Mouse (Mus musculus) stomach, postnatal 0 days (tissue): ENCODE results near the gene Nrxn3. TPM values are rescaled to one million over a fixed set of nuclear protein-coding genes. Genes with fewer than 3 reads are reported as not detected.

Experiments
- ATAC-seq: fragments of 200-750 bp; cut with Nextera tagmentation; 2 replicates; pipeline ENCODE4 v1.8.0; 2017; ENCODE audit not compliant: low FRiP score, low TSS enrichment
- DNase-seq: peaks from one replicate; pipeline ENCODE4 v3.0.0-alpha.2; 2016; ENCODE audit warnings: low spot score
- H3K27ac ChIP-seq: fragments of 300-500 bp; sonication (generic); replicated peaks from 2 replicates; pipeline ENCODE4 v1.5.1; 2014; ENCODE audit warnings: mild to moderate bottlenecking, control low read depth
- H3K27me3 ChIP-seq: fragments of 300-500 bp; sonication (generic); 2 replicates; pipeline ENCODE4 v1.6.1; 2014; ENCODE audit warnings: low read length; ENCODE audit not compliant: control insufficient read depth, insufficient read depth
- H3K36me3 ChIP-seq: fragments of 300-500 bp; sonication (generic); 2 replicates; pipeline ENCODE4 v1.6.1; 2014; ENCODE audit warnings: low read length, mixed read lengths; ENCODE audit not compliant: control insufficient read depth, insufficient read depth
- H3K4me1 ChIP-seq: fragments of 300-500 bp; sonication (generic); replicated peaks from 2 replicates; pipeline ENCODE4 v1.6.1; 2014; ENCODE audit warnings: antibody characterized with exemption; ENCODE audit not compliant: control insufficient read depth, insufficient read depth
- H3K4me2 ChIP-seq: fragments of 300-500 bp; sonication (generic); replicated peaks from 2 replicates; pipeline ENCODE4 v1.6.1; 2014; ENCODE audit warnings: low read depth, mild to moderate bottlenecking, control low read depth, moderate library complexity
- H3K4me3 ChIP-seq: fragments of 300-500 bp; sonication (generic); 2 replicates; pipeline ENCODE4 v1.5.1; 2014; ENCODE audit warnings: low read depth, low read length, control low read depth
- H3K9ac ChIP-seq: fragments of 300-500 bp; sonication (generic); 2 replicates; pipeline ENCODE4 v1.6.1; 2014; ENCODE audit warnings: mild to moderate bottlenecking, low read length, control low read depth, mixed read lengths
- H3K9me3 ChIP-seq: fragments of 300-500 bp; sonication (generic); 2 replicates; pipeline ENCODE4 v1.6.1; 2016; ENCODE audit warnings: low read length; ENCODE audit not compliant: control insufficient read depth
- CTCF ChIP-seq: IDR thresholded peaks from 2 replicates; pipeline ENCODE4 v1.5.1; 2016; ENCODE audit warnings: antibody characterized with exemption, low read depth, mild to moderate bottlenecking, moderate library complexity
- EP300 ChIP-seq: optimal IDR thresholded peaks from 2 replicates; pipeline ENCODE3; 2016; ENCODE audit warnings: antibody characterized with exemption
- WGBS: fragments of 180-500 bp; shearing (Covaris S2); extraction: QIAGEN DNeasy Blood & Tissue Kit; methylation state at CpG from one replicate; pipeline ENCODE4 v1.1.7; 2014; 5-methylcytosine and 5-hydroxymethylcytosine counted together
- polyA plus RNA-seq: library from polyadenylated mRNA; unstranded; fragments of >200 nt; fragmentation: Nextera tagmentation; extraction: Ambion mirVana; gene quantifications from 2 replicates; pipeline ENCODE4 v1.2.1, GENCODE M21; 2015

Gene Nrxn3
- polyA plus RNA-seq, 1 experiment from 2014 or later = 1.0 TPM

DNA sequence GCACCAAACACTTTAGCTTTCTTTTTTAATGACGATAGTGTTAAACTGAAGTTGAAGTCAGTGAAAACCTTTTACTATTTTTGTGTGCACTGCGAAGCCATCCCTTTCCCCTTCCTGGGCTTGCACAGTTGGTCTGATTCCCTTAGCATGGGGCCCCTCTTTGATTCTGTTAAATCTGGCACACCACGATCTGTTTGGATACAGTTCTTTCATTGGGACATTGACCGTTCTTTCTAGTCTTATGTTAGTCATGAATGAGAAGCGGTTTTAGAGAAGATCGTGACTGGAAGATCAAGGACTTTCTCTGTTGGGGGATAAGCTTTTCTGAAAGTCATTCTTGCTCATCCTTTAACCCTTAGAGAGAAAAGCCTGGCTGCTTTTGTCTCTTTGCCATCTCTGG lies 118.7 kb downstream of the Nrxn3 start:
- no peak overlapping the region for H3K4me3 ChIP-seq
- no peaks in the 10 kb centered on the region for H3K9me3 ChIP-seq
- no peak overlapping the region for H3K4me2 ChIP-seq
- TF ChIP-seq EP300 (no peak), CTCF (no peak)
- DNase-seq = no peak
- H3K9ac ChIP-seq = no peak overlapping the region
- no peaks in the 10 kb centered on the region for H3K27me3 ChIP-seq
- 85% methylated on average over 6 of the region's 6 CpGs for WGBS
- no peaks in the 10 kb centered on the region for H3K4me1 ChIP-seq
- no peak overlapping the region for H3K27ac ChIP-seq
- H3K36me3 ChIP-seq = no peaks in the 10 kb centered on the region
- no peak for ATAC-seq

- WGBS = 49% methylated on average over 6 of the region's 6 CpGs
- H3K9me3 ChIP-seq = no peaks in the 10 kb centered on the region
- no peak for DNase-seq
- H3K36me3 ChIP-seq = no peaks in the 10 kb centered on the region
- no peak overlapping the region for H3K9ac ChIP-seq
- no peaks in the 10 kb centered on the region for H3K27me3 ChIP-seq
- no peak overlapping the region for H3K4me2 ChIP-seq
- TF ChIP-seq CTCF (no peak), EP300 (no peak)
- no peaks in the 10 kb centered on the region for H3K4me1 ChIP-seq
- ATAC-seq = no peak
- H3K27ac ChIP-seq = no peak overlapping the region
- H3K4me3 ChIP-seq = no peak overlapping the region
Observed at GRCm38 (mm10) chr12:88850400-88851179, 127.9 kb downstream of the Nrxn3 start.

GRCm38 (mm10) chr12:88854039-88854438 lies 131.4 kb downstream of the Nrxn3 start:
- Histone ChIP-seq H3K4me1 (no peaks in the 10 kb centered on the region), H3K4me3 (no peak overlapping the region), H3K9ac (no peak overlapping the region), H3K27ac (no peak overlapping the region), H3K27me3 (no peaks in the 10 kb centered on the region), H3K4me2 (no peak overlapping the region), H3K9me3 (no peaks in the 10 kb centered on the region), H3K36me3 (no peaks in the 10 kb centered on the region)
- DNase-seq (no peak), ATAC-seq (no peak)
- TF ChIP-seq EP300 = no peak
- no peak for TF ChIP-seq CTCF
- WGBS = 75% methylated on average over 4 of the region's 4 CpGs

- TF ChIP-seq CTCF (no peak), EP300 (no peak)
- DNase-seq (no peak), ATAC-seq (no peak)
- Histone ChIP-seq H3K4me2 (no peak overlapping the region), H3K27ac (no peak overlapping the region), H3K4me3 (no peak overlapping the region), H3K4me1 (no peaks in the 10 kb centered on the region), H3K27me3 (no peaks in the 10 kb centered on the region), H3K36me3 (no peaks in the 10 kb centered on the region), H3K9me3 (no peaks in the 10 kb centered on the region), H3K9ac (no peak overlapping the region)
- 79% methylated on average over 2 of the region's 2 CpGs for WGBS
Observed at GRCm38 (mm10) chr12:88857701-88858100, 135.0 kb downstream of the Nrxn3 start.

GRCm38 (mm10) chr12:88859456-88860345 lies 137.0 kb downstream of the Nrxn3 start:
- DNase-seq (no peak), ATAC-seq (no peak)
- Histone ChIP-seq H3K9me3 (no peaks in the 10 kb centered on the region), H3K4me2 (no peak overlapping the region), H3K27me3 (no peaks in the 10 kb centered on the region), H3K27ac (no peak overlapping the region), H3K9ac (no peak overlapping the region), H3K4me3 (no peak overlapping the region), H3K36me3 (no peaks in the 10 kb centered on the region), H3K4me1 (no peaks in the 10 kb centered on the region)
- WGBS = 71% methylated on average over 6 of the region's 6 CpGs
- no peak for TF ChIP-seq EP300
- no peak for TF ChIP-seq CTCF

GRCm38 (mm10) chr12:88860397-88860796 lies 137.7 kb downstream of the Nrxn3 start:
- DNase-seq = no peak
- H3K4me3 ChIP-seq = no peak overlapping the region

More at GRCm38 (mm10) chr12:88860397-88860796, 137.7 kb downstream of the Nrxn3 start:
- no peak overlapping the region for H3K9ac ChIP-seq
- H3K9me3 ChIP-seq = no peaks in the 10 kb centered on the region
- no peak overlapping the region for H3K27ac ChIP-seq
- no peaks in the 10 kb centered on the region for H3K4me1 ChIP-seq
- no peak overlapping the region for H3K4me2 ChIP-seq
- TF ChIP-seq CTCF = no peak
- no peak for TF ChIP-seq EP300
- no peak for ATAC-seq
- no peaks in the 10 kb centered on the region for H3K36me3 ChIP-seq
- WGBS = 50% methylated on average over 4 of the region's 4 CpGs
- no peaks in the 10 kb centered on the region for H3K27me3 ChIP-seq
